Mouse (Mus musculus) stomach, embryonic 14.5 days (tissue): ENCODE data around the gene Cfap58. TPM values are rescaled to one million over a fixed set of nuclear protein-coding genes. Genes with fewer than 3 reads are reported as not detected.

Experiments used
- ATAC-seq: fragments of 200-750 bp; cut with Nextera tagmentation; 2 replicates; pipeline ENCODE4 v1.8.0; 2017; ENCODE audit warnings: low read depth, moderate TSS enrichment; ENCODE audit not compliant: insufficient number of reproducible peaks, insufficient read depth, low FRiP score
- H3K27ac ChIP-seq: fragments of 300-500 bp; sonication (generic); 2 replicates; pipeline ENCODE4 v1.5.1; 2014; ENCODE audit warnings: mild to moderate bottlenecking, low read length, moderate library complexity, mixed read lengths
- H3K27me3 ChIP-seq: fragments of 300-500 bp; sonication (generic); 2 replicates; pipeline ENCODE4 v1.6.1; 2014; ENCODE audit warnings: low read length, control low read depth, mixed read lengths; ENCODE audit not compliant: control insufficient read depth, insufficient read depth
- H3K36me3 ChIP-seq: fragments of 300-500 bp; sonication (generic); 2 replicates; pipeline ENCODE4 v1.6.1; 2014; ENCODE audit warnings: mild to moderate bottlenecking, control low read depth, low read length, moderate library complexity, mixed read lengths; ENCODE audit not compliant: control insufficient read depth, insufficient read depth
- H3K4me1 ChIP-seq: fragments of 300-500 bp; sonication (generic); 2 replicates; pipeline ENCODE4 v1.6.1; 2014; ENCODE audit warnings: low read length, control low read depth, mixed read lengths; ENCODE audit not compliant: control insufficient read depth, insufficient read depth
- H3K4me2 ChIP-seq: fragments of 300-500 bp; sonication (generic); replicated peaks from 2 replicates; pipeline ENCODE4 v1.6.1; 2014; ENCODE audit warnings: low read depth, low read length, control low read depth
- H3K4me3 ChIP-seq: fragments of 300-500 bp; sonication (generic); 2 replicates; pipeline ENCODE4 v1.5.1; 2014; ENCODE audit warnings: low read depth, low read length, control low read depth
- H3K9ac ChIP-seq: fragments of 300-500 bp; sonication (generic); replicated peaks from 2 replicates; pipeline ENCODE4 v1.6.1; 2014; ENCODE audit warnings: low read depth, mild to moderate bottlenecking, control low read depth, low read length, moderate library complexity, mixed read lengths
- H3K9me3 ChIP-seq: fragments of 300-500 bp; sonication (generic); 2 replicates; pipeline ENCODE4 v1.6.1; 2016; ENCODE audit warnings: low read depth, low read length, control low read depth; ENCODE audit not compliant: control insufficient read depth
- WGBS: fragments of 180-500 bp; shearing (Covaris S2); extraction: QIAGEN DNeasy Blood & Tissue Kit; methylation state at CpG from one replicate; pipeline ENCODE4 v1.1.7; 2014; 5-methylcytosine and 5-hydroxymethylcytosine counted together
- polyA plus RNA-seq: library from polyadenylated mRNA; unstranded; fragments of >200 nt; fragmentation: Nextera tagmentation; extraction: Ambion mirVana; gene quantifications from 2 replicates; pipeline ENCODE4 v1.2.1, GENCODE M21; 2014

Cfap58 gene
- polyA plus RNA-seq, 1 experiment from 2014 or later = not detected

GRCm38 (mm10) chr19:47935530-47935929 is 1.9 kb upstream of the Cfap58 start:
- Histone ChIP-seq H3K9ac (no peak overlapping the region), H3K9me3 (no peaks in the 10 kb centered on the region), H3K27me3 (no peaks in the 10 kb centered on the region; the same call in 1 of the 2 replicates), H3K4me3 (no peak overlapping the region), H3K36me3 (no peaks in the 10 kb centered on the region), H3K27ac (no peak overlapping the region), H3K4me2 (no peak overlapping the region), H3K4me1 (no peaks in the 10 kb centered on the region; the same call in 1 of the 2 replicates)
- ATAC-seq = no peak
- 76% methylated on average over 6 of the region's 6 CpGs for WGBS

DNA sequence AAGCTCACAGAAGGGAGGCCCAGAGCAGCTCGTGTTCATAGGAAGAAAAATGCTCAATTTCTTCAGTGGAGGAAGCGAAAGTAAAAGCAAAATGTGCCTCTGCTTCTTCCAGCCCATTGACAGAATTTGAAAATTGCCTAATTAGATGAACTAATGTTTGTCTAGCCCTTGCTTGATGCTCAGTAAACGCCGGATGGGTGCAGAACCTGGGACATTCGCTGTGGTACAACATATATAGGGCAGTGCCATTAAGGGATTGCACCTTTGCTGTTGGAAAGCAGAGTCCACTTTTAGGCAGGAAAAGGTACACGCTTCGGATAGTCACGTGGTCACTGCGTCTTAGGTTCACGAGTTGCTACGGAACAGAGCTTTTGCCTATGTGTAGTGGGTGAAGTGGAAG is 985 bp upstream of the Cfap58 start:
- Histone ChIP-seq H3K27ac (no peak overlapping the region), H3K27me3 (no peaks in the 10 kb centered on the region; the same call in 1 of the 2 replicates), H3K4me3 (no peak overlapping the region), H3K4me1 (no peaks in the 10 kb centered on the region), H3K9ac (no peak overlapping the region), H3K4me2 (no peak overlapping the region), H3K9me3 (no peaks in the 10 kb centered on the region), H3K36me3 (no peaks in the 10 kb centered on the region)
- 86% methylated on average over 11 of the region's 11 CpGs for WGBS
- no peak for ATAC-seq

GRCm38 (mm10) chr19:47936938-47937337 is 537 bp upstream of the Cfap58 start:
- no peak for ATAC-seq
- whole genome bisulfite sequencing = 69% methylated on average over 9 of the region's 9 CpGs

GRCm38 (mm10) chr19:47939361-47939760 is 1.9 kb downstream of the Cfap58 start:
- no peak overlapping the region for H3K9ac ChIP-seq
- no peak overlapping the region for H3K4me2 ChIP-seq
- no peak overlapping the region for H3K4me3 ChIP-seq
- H3K27me3 ChIP-seq = no peaks in the 10 kb centered on the region; the same call in 1 of the 2 replicates
- WGBS = 74% methylated on average over 6 of the region's 6 CpGs
- H3K9me3 ChIP-seq = no peaks in the 10 kb centered on the region
- H3K4me1 ChIP-seq = no peaks in the 10 kb centered on the region
- no peaks in the 10 kb centered on the region for H3K36me3 ChIP-seq
- no peak for ATAC-seq
- no peak overlapping the region for H3K27ac ChIP-seq

More at GRCm38 (mm10) chr19:47936938-47937337, 537 bp upstream of the Cfap58 start:
- Histone ChIP-seq H3K36me3 (no peaks in the 10 kb centered on the region), H3K9ac (no peak overlapping the region), H3K9me3 (no peaks in the 10 kb centered on the region), H3K27ac (no peak overlapping the region), H3K4me1 (no peaks in the 10 kb centered on the region), H3K4me2 (peak overlapping the region; percentile 46), H3K4me3 (no peak overlapping the region), H3K27me3 (no peaks in the 10 kb centered on the region; the same call in 1 of the 2 replicates)

- no peak for ATAC-seq
- Histone ChIP-seq H3K36me3 (no peaks in the 10 kb centered on the region), H3K27me3 (no peaks in the 10 kb centered on the region), H3K27ac (no peak overlapping the region), H3K9ac (no peak overlapping the region), H3K4me1 (no peaks in the 10 kb centered on the region), H3K9me3 (no peaks in the 10 kb centered on the region), H3K4me3 (no peak overlapping the region), H3K4me2 (no peak overlapping the region)
- 56% methylated on average over 23 of the region's 23 CpGs for WGBS
Measured at GRCm38 (mm10) chr19:47946821-47947465, 9.5 kb downstream of the Cfap58 start.

DNA sequence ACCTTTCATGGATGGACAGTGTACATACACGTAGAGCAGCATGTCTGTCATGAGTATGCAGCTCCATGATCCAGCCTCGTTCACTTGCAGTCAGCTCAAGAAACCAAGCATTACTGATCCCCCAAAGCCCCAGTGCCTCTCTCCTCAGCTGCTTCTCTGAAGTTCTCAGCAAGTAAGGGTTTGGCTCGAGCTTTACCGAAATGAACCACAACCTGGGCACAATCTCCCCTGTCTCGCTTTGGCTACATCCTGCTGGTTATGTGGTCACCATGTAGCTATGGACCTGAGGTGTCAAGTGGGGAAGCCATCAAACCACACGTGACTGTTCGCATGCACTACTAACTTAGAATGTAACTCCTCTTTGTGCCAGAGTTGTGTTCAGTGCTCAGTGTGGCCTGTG is 13.5 kb downstream of the Cfap58 start:
- no peak for ATAC-seq
- Histone ChIP-seq H3K9me3 (no peaks in the 10 kb centered on the region), H3K27ac (no peak overlapping the region), H3K4me3 (no peak overlapping the region), H3K27me3 (no peaks in the 10 kb centered on the region), H3K36me3 (no peaks in the 10 kb centered on the region), H3K9ac (no peak overlapping the region), H3K4me2 (no peak overlapping the region), H3K4me1 (no peaks in the 10 kb centered on the region)
- WGBS = 87% methylated on average over 7 of the region's 7 CpGs

DNA sequence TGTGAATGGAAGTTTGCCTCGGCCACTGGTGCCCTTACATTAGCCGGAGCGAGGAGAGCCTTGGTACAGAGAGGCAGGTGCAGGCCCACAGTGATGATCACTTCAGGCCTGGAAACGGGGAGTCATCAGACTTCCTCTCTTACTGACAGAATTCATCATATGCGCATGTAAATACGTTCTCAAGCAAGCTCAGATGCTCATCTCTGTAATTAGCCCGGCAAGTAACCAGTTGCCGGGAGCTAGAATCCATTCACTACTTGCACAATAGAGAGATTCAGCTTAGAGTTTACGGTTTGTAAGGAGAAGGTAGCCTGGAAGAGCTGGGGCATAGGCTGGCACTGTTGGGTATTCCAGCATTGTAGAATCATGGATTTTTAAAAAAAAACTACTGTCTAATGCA is 15.7 kb downstream of the Cfap58 start:
- ATAC-seq = no peak
- Histone ChIP-seq H3K36me3 (no peaks in the 10 kb centered on the region), H3K27me3 (no peaks in the 10 kb centered on the region), H3K4me3 (no peak overlapping the region), H3K4me2 (no peak overlapping the region), H3K9ac (no peak overlapping the region), H3K9me3 (no peaks in the 10 kb centered on the region), H3K4me1 (no peaks in the 10 kb centered on the region), H3K27ac (no peak overlapping the region)
- 85% methylated on average over 9 of the region's 9 CpGs for WGBS

GRCm38 (mm10) chr19:47958181-47958580 is 20.7 kb downstream of the Cfap58 start:
- Histone ChIP-seq H3K4me3 (no peak overlapping the region), H3K27me3 (no peaks in the 10 kb centered on the region), H3K36me3 (no peaks in the 10 kb centered on the region), H3K4me2 (no peak overlapping the region), H3K9me3 (no peaks in the 10 kb centered on the region), H3K4me1 (no peaks in the 10 kb centered on the region), H3K9ac (no peak overlapping the region), H3K27ac (no peak overlapping the region)
- ATAC-seq = no peak
- WGBS = 71% methylated on average over 13 of the region's 13 CpGs
